Mouse (Mus musculus) layer of hippocampus, postnatal 10 days (tissue): ENCODE measurements around the gene Gpr37l1. TPM values are rescaled to one million over a fixed set of nuclear protein-coding genes. Genes with fewer than 3 reads are reported as not detected.
"Not testable (repeated sequence)": the region's sequence is repeated elsewhere in the genome, so short reads cannot be mapped to it uniquely, and the experiment has no call there.

ENCODE experiments used
- DNase-seq, 2 experiments: peaks; one replicate each; pipeline ENCODE4 v3.0.0; 2021; ENCODE audit warnings: low spot score in 2 of 2
- long read RNA-seq: library from polyadenylated mRNA; stranded (forward); transcript quantifications from one replicate; pipeline ENCODE4 v2.0.0, GENCODE M21; 2023
- total RNA-seq, 2 experiments: library from RNA; stranded (reverse); gene quantifications; 2 replicates each; pipeline ENCODE4 v1.2.3; 2021

Gene Gpr37l1
- total RNA-seq, result 100 to 1,000 TPM; 120 to 129 TPM
- long read RNA-seq, transcript Gpr37l1-201 (2 exons, 2,269 nt), result major isoform, 126 of 161 reads
- long read RNA-seq, partial matches to known transcripts, result 32 of 161 reads
- long read RNA-seq, other reads (novel, unspliced or antisense), result 3 of 161 reads

- peak; percentile 68 to 75 for DNase-seq
Observed at GRCm38 (mm10) chr1:135167435-135167834, at the start of gene Gpr37l1. TSS of gene Gpr37l1 (minus strand) at chr1:135167681.

- no peak for DNase-seq
Observed at GRCm38 (mm10) chr1:135213772-135214640, 46.5 kb upstream of the Gpr37l1 start.

DNA sequence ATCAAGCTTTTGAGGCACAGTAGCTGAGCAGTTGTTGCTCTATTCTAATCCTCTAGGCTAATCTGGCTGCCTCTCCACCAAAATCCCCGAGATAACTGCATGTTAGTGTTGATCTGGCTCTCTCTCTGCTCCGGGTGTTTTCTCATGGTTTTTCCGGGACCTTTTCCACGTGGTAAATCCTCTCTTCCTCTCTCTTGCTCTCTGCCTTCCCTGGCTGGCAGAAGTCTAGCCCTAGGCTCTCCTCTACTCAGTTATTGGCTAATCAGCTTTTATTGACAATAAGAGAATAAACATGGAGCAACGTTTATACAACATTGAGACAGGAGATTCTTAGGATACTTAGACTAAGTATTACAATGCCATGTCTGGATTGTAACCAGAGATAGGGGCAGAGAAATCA is 42.9 kb upstream of the Gpr37l1 start:
- DNase-seq, result no peak

- no peak for DNase-seq
Observed at GRCm38 (mm10) chr1:135208716-135209115, 41.2 kb upstream of the Gpr37l1 start.

- DNase-seq, result no peak
Observed at GRCm38 (mm10) chr1:135206586-135207339, 39.3 kb upstream of the Gpr37l1 start.

- no peak for DNase-seq
Observed at GRCm38 (mm10) chr1:135205257-135205656, 37.8 kb upstream of the Gpr37l1 start.

DNA sequence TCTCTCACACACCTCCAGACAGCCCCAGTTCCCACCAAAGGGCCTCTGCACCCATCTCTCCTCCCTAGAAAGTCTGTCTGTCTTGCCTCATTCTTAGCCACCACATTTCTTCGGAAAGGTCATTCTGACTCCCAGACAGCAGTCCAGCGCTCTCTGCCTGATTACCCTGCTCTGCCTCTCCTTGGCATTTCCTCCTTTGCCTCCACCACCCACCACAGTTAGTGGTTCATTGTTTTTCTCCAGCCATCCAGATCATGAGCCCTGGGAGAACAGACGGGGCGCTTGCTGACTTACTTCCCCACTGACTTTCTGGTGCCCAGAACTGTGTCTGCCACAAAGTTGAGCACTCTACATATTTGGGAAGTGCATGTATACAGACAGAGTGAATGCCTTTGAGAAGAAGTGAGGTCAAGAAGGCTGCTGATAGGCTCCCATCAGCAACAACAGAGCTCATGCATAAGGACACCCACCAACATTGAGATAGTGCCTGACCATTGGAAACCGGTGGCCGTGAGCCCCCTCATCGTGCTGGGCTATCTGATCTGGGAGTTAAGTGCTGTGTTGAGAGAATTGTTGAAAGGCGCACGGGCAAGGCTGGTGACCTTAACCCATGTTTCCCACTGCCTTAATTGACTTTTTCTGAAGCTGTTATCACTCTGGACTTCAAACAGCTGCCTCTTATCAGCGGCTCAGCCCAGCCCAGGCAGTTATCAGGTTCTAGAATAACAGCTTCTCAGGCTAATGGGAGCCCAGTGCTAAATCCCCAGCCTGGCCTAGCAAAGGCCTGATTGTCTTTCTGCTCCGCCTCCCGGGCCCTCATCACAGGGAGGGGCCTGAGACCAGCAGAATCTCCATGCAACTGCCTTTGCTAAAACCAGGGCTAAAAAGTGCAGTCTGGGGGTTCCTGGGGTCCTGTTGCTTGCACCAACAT is 37.0 kb upstream of the Gpr37l1 start:
- no peak for DNase-seq

GRCm38 (mm10) chr1:135200400-135200799 is 32.9 kb upstream of the Gpr37l1 start:
- no peak for DNase-seq

DNA sequence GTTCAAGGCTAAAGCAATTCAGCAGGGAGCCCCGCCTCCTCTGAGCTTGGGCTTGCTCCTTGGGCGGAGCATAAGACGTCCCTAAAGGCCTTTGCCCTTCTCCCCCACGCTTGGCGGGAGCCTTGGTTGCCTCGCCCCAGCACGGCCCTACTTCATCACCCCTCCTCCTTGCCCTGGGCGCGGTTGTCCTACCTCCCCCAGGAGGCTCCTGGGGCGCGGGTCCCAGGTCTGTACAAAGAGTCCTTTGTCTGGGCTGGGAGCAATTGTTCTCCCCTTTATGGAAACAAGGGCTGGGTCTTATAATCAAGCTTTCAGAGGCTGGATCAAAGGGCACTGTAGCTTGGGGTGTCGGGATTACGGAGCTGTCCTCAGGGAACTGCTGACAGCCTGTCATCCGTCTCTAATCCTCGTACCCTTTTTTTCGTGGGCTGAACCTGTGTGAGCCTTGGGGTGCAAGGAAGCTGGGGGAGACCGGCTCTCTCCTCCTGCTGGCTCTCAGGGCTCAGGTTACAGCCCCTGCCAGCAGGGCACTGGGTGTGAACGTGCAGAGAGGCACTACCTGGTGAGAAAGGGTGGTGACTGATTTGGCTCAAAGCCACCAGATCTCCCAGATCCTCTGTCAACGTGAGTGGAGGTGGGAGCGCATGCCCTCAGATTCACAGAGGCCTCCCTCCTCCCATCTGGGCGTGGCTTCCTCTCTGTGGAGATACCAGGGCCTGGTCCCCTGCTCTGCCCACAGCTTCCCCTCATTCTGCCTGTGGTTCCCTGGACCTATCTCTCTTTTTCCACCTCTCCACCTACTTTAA is 31.7 kb upstream of the Gpr37l1 start:
- no peak for DNase-seq

- no peak for DNase-seq
Observed at GRCm38 (mm10) chr1:135198412-135198811, 30.9 kb upstream of the Gpr37l1 start.

GRCm38 (mm10) chr1:135195907-135196440 is 28.5 kb upstream of the Gpr37l1 start:
- DNase-seq, result no peak

DNA sequence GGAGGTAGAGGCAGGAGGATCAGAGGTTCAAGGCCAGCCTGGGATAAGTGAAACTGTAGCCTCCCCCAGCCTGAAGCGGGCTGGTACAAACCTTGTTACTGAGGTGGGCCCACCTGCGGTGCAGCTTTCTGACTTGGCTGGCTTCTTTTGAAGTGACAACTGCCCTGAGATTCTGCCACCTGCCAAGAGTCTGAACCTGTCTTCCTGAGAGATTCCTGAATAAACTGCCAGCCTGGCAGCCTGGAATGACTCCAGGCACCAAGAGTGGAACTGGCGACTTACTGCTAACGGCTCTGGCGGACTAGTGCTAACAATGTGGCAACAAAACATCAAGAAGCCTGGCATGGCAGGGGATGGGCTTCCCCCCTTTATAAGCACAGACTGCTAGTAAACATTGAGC is 26.9 kb upstream of the Gpr37l1 start:
- not testable (repeated sequence) for DNase-seq

- DNase-seq, result no peak
Observed at GRCm38 (mm10) chr1:135189186-135189585, 21.7 kb upstream of the Gpr37l1 start.

DNA sequence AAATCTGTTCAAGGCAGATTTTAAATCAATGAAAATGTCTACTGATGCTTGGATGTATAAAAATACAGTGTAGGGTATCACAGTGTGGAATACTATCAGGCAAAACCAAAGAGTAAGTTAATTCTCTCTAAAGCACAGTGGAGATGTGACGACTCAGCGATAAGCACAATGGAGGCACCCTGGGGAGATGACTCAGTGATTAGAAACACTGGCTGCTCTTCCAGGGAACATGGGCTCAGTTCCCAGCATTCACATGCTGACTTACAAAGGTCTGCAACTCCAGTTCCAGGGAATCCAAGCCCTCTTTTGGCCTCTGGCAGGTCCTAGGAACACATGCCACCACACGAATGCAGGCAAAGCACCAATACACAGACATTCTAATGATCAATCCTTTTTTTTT is 20.7 kb upstream of the Gpr37l1 start:
- no peak for DNase-seq

DNA sequence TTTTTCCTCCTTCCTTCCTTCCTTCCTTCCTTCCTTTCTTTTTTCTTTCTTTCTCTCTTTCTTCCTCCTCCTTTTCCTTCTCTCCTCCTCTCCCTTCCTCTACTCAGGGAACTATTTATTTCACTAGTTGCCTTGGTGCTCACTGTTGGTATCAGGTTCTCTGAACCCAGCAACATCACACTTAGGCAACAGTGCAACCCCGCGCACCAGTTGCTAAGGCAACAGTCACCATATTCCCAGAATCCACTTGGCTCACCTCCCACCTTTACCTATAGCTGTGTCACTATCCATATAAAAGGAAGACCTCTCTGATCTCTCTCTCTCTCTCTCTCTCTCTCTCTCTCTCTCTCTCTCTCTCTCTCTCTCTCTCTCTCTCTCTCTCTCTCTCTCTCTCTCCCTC is 19.5 kb upstream of the Gpr37l1 start:
- DNase-seq, result not testable (repeated sequence)

- no peak for DNase-seq
Observed at GRCm38 (mm10) chr1:135186427-135186826, 18.9 kb upstream of the Gpr37l1 start.

DNA sequence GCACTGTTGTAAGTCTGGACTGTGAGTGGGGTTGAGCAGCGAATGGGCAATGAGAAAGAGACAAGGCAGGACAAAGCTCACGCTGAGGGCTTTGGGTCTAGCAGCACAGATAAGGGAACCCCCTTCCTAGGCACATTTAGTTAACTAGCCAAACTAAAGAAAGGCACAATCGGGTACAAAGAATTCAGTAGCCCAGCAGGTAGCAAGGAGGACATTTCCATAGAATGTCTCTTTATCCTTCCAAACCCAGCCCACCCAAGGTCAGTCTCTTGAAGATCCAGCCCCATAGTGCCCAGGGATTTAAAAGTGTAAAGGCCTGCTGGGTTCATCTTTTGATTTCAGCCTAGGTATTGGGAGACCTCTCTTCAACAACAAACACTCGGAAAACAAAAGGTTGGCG is 18.5 kb upstream of the Gpr37l1 start:
- no peak for DNase-seq

GRCm38 (mm10) chr1:135183941-135184570 is 16.6 kb upstream of the Gpr37l1 start:
- DNase-seq, result no peak

DNA sequence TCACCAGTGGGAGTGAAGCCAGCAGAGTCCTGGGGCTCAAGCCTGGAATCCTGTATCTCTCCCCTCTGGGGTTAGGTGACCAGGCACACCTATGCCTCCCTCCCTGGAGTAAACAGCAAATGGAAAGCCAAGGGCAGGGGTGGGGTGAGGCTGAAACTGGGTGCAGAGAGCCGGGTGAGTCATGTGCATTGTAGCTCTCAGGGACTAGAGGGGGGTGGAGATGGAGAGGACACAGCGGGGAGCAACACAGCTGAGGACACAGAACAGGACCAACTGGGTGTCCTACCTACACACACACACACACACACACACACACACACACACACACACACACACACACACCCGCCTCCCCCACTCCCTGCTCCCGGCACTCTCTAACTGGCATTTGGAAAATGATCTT is 16.0 kb upstream of the Gpr37l1 start:
- no peak for DNase-seq
